Mouse (Mus musculus) splenic B cell, adult 2 months (primary cell): Measurements from ENCODE around the gene Inhba.

Experiments
- DNase-seq: peaks from one replicate; pipeline ENCODE4 v3.0.0-alpha.2; 2011; ENCODE audit warnings: low read depth, low spot score
- H3K27me3 ChIP-seq: 2 replicates; pipeline ENCODE4 v1.6.1; 2012; ENCODE audit warnings: mild to moderate bottlenecking, low read length, moderate library complexity, mixed read lengths; ENCODE audit not compliant: control insufficient read depth, poor library complexity, insufficient read depth, severe bottlenecking
- H3K36me3 ChIP-seq: 2 replicates; pipeline ENCODE4 v1.6.1; 2012; ENCODE audit warnings: mild to moderate bottlenecking, low read length, moderate library complexity, mixed read lengths; ENCODE audit not compliant: control insufficient read depth, poor library complexity, insufficient read depth, severe bottlenecking

Inhba gene

GRCm38 (mm10) chr13:16017338-16017737, 5.7 kb downstream of the Inhba start:
- no peak for DNase-seq
- no peaks in the 10 kb centered on the region for H3K27me3 ChIP-seq
- no peaks in the 10 kb centered on the region for H3K36me3 ChIP-seq

GRCm38 (mm10) chr13:16017777-16018176, 6.1 kb downstream of the Inhba start:
- Histone ChIP-seq H3K36me3 (no peaks in the 10 kb centered on the region), H3K27me3 (no peaks in the 10 kb centered on the region)
- no peak for DNase-seq

GRCm38 (mm10) chr13:16018807-16019510, 7.3 kb downstream of the Inhba start:
- H3K36me3 ChIP-seq, result no peaks in the 10 kb centered on the region
- DNase-seq, result no peak
- no peaks in the 10 kb centered on the region for H3K27me3 ChIP-seq

- no peaks in the 10 kb centered on the region for H3K27me3 ChIP-seq
Measured at GRCm38 (mm10) chr13:16020659-16021058, 9.0 kb downstream of the Inhba start.

GRCm38 (mm10) chr13:16021181-16021580, 9.5 kb downstream of the Inhba start:
- no peaks in the 10 kb centered on the region for H3K27me3 ChIP-seq

More at GRCm38 (mm10) chr13:16020659-16021058, 9.0 kb downstream of the Inhba start:
- DNase-seq, result peak; percentile 55
- H3K36me3 ChIP-seq, result no peaks in the 10 kb centered on the region

GRCm38 (mm10) chr13:16021849-16022248, 10.2 kb downstream of the Inhba start:
- no peaks in the 10 kb centered on the region for H3K27me3 ChIP-seq
- DNase-seq, result no peak
- H3K36me3 ChIP-seq, result no peaks in the 10 kb centered on the region

More at GRCm38 (mm10) chr13:16021181-16021580, 9.5 kb downstream of the Inhba start:
- no peak for DNase-seq
- H3K36me3 ChIP-seq, result no peaks in the 10 kb centered on the region

- no peaks in the 10 kb centered on the region for H3K27me3 ChIP-seq
- DNase-seq, result no peak
- no peaks in the 10 kb centered on the region for H3K36me3 ChIP-seq
Measured at GRCm38 (mm10) chr13:16022536-16022935, 10.9 kb downstream of the Inhba start.

- no peaks in the 10 kb centered on the region for H3K36me3 ChIP-seq
- no peak for DNase-seq
- H3K27me3 ChIP-seq, result no peaks in the 10 kb centered on the region
Measured at GRCm38 (mm10) chr13:16023070-16024039, 11.7 kb downstream of the Inhba start.

- no peaks in the 10 kb centered on the region for H3K27me3 ChIP-seq
- no peaks in the 10 kb centered on the region for H3K36me3 ChIP-seq
- DNase-seq, result no peak
Measured at GRCm38 (mm10) chr13:16030557-16031057, 19.0 kb downstream of the Inhba start.

GRCm38 (mm10) chr13:16032425-16032824, 20.8 kb downstream of the Inhba start:
- no peaks in the 10 kb centered on the region for H3K36me3 ChIP-seq
- no peaks in the 10 kb centered on the region for H3K27me3 ChIP-seq
- DNase-seq, result no peak

- H3K27me3 ChIP-seq, result no peaks in the 10 kb centered on the region
- no peaks in the 10 kb centered on the region for H3K36me3 ChIP-seq
- DNase-seq, result no peak
Measured at GRCm38 (mm10) chr13:16032935-16033592, 21.4 kb downstream of the Inhba start.

- DNase-seq, result no peak
- H3K27me3 ChIP-seq, result no peaks in the 10 kb centered on the region
- no peaks in the 10 kb centered on the region for H3K36me3 ChIP-seq
Measured at GRCm38 (mm10) chr13:16069079-16069478, 57.4 kb downstream of the Inhba start.

GRCm38 (mm10) chr13:16077276-16077675, 65.6 kb downstream of the Inhba start:
- no peak for DNase-seq
- H3K27me3 ChIP-seq, result no peaks in the 10 kb centered on the region
- H3K36me3 ChIP-seq, result no peaks in the 10 kb centered on the region

- no peak for DNase-seq
- no peaks in the 10 kb centered on the region for H3K27me3 ChIP-seq
- no peaks in the 10 kb centered on the region for H3K36me3 ChIP-seq
Measured at GRCm38 (mm10) chr13:16078216-16078731, 66.6 kb downstream of the Inhba start.
